Mouse (Mus musculus) brain, adult 2 months (tissue): ENCODE data around the gene Dmrtc2.
"Not testable (repeated sequence)": the region's sequence is repeated elsewhere in the genome, so short reads cannot be mapped to it uniquely, and the experiment has no call there.

Experiments
- DNase-seq: peaks from one replicate; pipeline ENCODE4 v3.0.0; 2011; ENCODE audit warnings: low read depth, low spot score

The Dmrtc2 gene

DNA sequence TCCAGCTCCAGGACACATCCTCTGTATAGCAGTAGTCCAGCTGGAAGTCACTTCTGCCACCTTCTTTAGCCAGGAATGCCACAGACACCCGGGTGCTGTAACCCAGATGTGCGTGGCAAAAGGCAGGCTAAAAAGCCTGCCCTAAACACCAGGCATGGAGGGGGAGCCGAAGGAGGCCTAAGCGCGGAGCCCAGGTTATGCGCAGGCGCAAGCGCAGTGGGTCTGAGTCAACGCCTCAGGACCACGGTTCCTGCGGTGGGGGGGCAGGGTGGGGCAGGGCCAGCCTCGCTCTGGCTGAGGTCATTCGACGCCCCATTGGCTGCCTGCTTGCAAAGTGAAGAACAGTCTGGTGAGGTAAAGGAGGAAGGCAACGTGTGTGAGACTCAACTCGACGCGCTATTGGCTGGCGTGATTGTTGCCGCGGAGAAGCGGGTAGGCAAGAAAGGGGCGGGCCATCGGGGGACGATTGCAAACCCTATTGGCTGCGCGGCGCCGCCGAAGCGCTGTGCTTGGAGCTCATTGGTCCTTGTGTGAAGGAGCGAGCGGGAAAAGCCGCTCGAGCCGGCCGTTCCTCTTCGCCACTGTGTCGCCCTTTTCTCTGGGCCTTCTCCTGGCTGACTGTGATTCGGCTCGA is at the start of gene Dmrtc2, which contains the start of gene Lypd4:
Dmrtc2 (plus strand) TSS at position 526 of the 634 bp plus-strand sequence.
Lypd4 (minus strand) TSS at position 410 of the 634 bp plus-strand sequence.
- no peak for DNase-seq

DNA sequence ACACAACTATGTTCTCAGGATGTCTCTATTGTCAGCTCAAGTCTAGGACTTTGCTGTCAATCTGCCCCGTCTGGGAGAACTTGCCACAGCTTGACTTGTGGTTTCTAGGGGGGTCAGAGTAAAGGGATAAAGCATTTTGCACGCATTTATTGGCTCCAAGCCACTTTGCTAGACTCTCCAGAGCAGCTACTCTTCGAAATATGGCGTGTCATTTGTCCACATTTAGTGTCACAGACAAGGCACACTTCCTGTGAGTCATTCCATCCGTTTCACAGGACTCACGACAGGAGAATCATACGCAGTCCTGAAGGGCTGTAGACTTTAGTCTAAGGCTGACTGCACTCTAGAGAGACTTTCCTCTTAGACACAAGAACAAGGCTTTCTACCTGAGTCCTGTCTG is 45.4 kb upstream of the Dmrtc2 start:
- DNase-seq, result no peak

DNA sequence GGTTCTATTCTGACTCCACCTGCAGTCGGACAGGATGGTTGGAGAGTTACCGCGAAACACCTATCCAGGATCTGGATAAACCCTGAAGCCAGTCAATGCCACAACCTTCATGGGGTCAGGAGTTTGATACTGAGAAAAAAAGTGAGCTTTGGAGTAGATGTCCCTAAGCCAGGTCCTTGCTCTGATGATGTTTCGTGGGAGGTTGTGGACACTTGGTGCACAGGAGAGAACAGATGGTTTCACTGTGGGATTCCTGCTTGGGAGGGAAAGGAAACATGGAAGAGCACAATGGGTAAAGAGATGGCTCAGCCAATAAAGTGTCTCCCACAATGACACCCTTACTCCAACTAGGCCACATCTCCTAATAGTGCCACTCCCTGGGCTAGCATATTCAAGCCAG is 42.7 kb upstream of the Dmrtc2 start:
- DNase-seq, result peak; percentile 94

DNA sequence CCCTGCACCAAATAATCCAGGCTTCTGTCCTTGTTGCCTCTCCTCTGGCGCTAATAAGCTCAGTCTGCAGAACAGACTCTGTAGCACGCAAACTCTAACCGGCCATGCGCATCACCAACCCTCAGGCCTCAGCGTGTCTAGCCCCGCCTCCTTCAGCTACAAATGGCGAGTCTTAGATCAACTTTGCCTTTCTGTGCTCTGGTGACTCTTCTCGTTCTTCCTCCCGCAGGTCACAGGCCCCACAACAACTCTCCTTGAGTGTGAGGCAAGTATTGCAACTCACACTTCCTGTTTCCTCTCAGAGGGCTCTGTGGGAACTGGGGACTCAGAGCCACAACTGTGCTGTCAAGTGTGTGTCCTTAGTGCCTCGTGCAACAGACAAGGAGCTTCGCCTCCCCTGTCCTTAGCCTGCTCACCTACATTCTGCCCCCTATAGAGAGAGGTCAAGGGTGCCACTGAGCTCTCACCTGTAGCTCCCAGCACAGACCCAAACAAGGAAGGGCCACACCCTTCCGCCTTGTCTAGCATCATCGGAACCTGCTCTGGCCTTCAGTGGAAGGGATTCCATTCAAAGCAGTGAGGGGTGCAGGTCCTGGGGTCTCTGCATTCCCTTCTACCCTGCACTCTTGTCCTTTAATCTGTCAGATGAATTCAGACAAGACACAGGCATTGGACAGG is 31.0 kb upstream of the Dmrtc2 start:
- not testable (repeated sequence) for DNase-seq

DNA sequence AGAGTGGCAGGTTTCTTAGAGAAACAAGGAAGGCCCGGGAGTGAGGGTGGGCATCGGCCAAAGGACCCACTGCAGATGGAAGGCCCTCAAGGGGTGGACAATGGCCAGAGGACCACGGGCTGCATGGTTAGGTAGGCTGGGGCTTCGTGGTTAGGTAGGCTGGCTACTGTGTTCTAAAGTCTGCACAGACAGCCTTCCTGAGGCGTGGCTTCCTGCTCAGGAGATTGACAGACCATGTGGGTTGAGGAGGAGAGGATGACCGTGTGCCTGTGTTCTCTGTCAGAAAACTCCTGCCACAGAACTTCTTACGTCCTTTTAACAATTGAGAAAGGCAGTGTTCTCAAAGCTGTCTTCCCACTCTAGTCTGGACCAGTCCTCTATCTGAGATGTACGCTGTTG is 30.4 kb upstream of the Dmrtc2 start:
- no peak for DNase-seq

DNA sequence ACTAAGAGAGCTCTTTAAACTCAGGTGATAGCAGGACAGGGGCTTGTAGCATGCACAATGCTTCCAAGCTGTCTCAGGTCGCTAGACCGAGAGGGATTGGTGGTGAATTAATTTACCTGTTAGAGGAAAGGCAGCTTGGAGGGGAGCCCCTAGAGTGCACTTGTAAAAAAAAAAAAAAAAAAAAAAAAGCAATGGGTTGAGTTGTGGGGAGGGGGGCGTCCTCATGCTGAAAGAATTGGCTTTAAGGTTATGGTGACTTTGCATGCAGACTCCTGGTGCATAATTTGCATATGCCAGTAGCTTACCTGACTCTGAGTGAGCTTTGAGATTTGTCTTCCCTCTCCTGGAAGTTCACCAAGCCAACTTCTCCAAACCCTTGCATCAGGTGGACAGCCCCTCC is 29.5 kb upstream of the Dmrtc2 start:
- no peak for DNase-seq

DNA sequence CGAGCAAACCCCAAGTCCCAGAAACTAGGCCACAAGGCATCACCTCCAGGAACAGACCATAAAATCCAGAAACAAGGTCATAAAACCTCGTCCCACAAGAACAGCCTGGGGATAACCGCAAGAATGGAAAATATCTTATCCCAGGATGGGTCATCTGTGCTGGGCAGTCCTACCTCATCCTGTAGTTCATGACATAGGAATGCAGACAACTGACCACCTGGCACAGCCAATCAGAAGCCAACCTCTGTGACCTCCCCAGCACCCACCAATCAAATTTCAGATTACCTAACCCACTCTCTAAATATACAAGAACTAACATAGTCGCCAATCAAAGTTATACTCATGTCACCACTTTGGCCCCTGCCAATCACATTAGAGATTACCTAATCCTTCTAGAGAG is 28.8 kb upstream of the Dmrtc2 start:
- no peak for DNase-seq

DNA sequence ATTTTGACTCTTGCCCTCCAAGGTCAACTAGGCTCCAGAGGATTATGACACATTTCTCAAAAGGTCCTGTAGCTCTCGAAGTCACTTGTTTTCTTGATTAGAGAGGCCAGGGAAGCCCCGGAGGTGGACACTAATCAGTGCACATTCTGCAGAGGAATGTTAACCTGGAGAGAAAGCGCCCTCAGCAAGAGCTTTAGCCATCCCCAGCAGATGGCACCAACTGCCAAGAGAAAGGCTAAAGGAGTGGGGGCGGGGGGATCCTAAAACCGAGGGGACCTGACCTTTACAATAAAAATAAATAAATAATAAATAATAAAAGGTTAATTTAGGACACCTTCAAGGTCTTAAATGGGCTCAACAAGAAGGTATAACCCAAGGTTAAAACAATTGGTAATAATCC is 25.7 kb upstream of the Dmrtc2 start:
- no peak for DNase-seq

DNA sequence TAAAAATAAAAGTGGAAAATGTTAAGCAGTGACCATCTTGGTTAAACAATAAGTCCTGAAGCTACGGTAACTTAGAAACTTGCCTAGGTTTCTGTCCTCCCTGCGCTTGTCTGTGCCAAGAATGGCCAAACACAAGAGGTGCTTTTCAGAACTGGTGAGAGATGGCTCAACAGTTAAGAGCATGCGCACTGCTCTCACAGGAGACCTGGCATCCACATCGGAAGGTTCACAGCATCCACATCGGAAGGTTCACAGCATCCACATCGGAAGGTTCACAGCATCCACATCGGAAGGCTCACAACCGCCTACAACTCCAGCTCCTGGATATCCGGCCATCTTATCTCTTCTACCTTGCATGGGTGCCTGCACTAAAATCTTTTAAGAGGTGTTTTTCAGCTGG is 24.7 kb upstream of the Dmrtc2 start:
- no peak for DNase-seq

DNA sequence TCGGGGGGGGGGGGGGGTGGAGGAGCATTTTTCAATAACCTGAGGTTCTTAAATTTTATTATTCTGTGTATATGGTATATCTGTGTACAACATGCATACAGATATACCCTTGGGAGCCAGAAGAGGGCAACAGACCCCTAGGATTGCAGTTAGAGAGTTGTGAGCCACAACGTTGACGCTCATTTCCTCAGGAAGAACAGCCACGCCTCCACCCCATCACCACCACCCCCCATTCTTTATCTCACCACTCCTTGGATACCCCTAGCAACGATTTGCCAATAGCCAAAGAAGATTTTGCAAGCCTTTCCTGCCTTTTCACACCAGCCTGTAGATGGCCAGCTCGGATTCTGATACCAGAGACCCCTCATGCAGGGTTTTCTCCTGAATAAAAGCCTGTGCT is 24.1 kb upstream of the Dmrtc2 start:
- DNase-seq, result peak; percentile 46

DNA sequence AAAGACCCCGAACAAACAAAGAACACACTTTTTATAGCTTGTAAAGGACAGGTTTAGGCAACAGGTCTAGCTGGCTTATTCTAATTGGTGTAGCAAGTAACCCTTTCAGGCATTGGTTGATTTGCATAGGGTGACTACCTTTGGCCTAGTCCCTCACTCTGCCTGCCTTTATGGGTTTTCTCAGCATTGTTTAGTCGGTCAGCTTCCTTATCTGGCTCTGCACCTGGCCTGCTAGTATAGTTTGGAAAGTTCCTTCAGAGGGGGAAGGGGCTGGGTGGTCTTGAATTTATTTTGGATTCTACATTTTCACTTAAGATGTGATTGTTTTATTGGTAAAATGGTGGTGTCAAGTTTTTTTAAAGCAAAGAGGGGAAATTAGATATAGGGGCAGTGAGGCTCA is 23.3 kb upstream of the Dmrtc2 start:
- DNase-seq, result not testable (repeated sequence)

DNA sequence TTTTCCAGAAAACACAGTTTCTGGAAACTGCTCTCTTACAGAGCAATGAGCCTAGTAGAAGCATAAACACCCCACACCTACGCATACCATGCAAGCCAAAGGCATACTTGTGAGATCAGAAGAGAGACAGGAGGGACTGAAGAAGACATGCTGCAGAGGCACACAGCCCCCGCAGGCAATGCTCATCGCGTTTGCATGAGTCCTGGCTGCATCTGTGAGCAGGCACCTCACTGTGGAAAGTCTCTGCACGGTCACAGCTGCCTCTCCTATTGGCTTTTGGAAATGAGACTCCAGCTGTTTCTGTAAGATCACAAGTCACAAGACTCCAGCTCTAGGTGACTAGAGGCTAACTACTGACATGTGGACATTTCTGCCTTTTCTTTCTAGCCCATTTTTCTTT is 19.7 kb upstream of the Dmrtc2 start:
- peak; percentile 89 for DNase-seq

DNA sequence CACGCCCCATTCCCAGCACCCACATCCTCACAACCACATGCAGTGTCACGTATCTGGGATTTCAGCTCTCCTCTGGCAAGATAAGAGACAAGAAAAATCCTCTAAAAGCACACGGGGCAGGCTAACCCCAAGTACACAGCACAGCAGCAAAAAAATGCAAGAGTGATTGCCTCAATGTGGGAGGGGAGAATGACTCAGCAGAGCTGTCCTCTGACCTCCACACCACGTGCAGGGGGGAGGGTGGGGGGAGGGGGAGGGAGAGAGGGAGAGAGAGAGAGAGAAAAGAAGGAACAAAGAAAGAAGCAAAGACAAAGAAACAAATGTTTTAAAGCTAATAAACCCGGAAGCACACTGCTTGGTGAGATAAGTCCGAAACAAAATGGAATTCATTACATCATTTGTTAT is 19.0 kb upstream of the Dmrtc2 start:
- DNase-seq, result peak; percentile 42

DNA sequence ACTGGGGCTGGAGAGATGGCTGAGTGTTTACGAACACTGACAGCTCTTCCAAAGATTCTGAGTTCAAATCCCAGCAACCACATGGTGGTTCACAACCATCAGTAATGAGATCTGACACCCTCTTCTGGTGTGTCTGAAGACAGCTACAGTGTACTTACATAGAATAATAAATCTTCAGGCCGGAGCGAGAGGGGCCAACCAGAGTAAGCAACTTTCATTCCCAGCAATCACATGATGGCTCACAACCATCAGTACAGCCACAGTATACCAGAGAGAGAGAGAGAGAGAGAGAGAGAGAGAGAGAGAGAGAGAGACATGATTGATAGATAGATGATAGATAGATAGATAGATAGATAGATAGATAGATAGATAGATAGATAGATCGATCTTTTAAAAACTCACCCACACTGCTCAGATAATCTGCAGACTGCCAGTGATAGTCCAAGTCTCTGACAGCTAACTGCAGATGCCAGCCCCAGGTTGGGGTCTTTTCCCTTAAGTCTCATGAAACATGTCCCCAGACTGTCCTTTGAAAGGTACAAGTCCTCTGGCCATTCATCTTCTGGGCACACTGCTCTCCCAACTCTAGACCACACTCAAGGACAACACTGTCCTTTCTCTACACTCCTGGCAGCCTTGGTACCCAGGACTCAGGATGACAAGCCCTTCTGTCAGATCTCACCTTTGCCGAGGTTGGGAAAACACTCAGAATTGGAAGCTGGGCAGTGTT is 18.1 kb upstream of the Dmrtc2 start:
- DNase-seq, result no peak

DNA sequence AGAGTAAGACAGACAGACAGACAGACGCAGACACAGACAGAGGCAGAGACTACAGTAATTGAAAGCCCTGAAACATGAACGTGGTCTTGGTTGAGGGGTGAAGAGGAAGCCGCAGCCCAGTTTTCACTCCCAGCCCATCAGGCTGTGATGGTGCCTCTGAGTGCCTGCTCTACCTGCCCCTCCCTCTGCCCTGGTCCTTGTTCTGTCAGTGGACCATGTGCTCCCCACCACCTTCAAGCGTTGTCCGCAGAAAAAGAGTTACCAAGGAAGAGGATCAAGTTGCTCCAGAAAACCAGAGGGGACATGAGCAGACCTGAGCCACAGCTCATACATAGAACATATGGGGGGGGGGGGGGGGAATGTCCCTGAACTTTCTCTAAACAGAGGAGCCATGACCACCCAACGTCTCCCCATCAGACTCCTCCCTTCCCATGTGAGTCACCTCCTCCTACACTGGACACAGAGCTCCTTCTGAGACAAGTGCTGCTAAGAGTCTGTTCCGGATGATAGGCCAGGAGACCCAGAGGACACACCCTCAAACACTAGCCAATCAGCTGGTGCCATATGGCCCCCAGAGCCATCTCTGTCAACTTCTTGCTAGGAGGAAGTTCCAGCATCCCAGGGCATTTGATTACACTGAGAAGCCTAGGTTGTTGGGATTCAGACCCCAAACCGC is 17.2 kb upstream of the Dmrtc2 start:
- no peak for DNase-seq

DNA sequence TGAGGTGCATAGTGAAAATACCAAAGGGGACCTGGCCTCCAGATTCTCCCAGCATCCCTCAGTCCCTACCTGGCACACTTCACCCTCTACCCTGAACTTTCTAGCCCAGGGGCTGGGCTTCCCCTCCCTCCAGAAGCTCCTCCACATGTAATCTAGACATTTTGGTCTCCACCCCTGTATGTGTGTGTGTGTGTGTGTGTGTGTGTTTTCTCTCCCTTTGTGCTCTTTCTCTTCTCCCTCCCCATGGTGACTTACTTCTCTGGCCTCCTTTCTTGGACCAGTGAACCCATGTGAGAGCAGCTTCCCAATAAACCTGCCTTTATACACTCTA is 16.7 kb upstream of the Dmrtc2 start:
- DNase-seq, result no peak

DNA sequence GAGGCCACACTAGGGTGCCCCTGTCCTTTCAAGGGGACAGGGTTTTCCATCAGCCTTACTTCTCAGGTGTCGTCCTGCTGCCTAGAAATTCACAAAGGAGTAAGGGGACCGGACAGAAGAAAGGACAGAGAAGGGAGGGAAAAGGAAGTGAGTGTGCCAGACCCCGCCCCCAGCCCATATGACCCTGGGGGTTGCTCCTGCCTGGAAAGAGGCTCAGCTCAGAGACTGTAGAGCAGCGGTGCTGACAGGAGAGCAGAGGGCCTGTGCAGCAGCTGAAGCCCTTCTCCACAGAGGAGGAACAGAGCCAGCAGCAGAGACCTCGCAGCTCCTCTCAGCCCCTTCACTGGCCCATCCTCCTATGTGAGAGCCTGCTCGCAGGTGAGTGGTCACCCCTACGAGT is 16.2 kb upstream of the Dmrtc2 start:
- no peak for DNase-seq

DNA sequence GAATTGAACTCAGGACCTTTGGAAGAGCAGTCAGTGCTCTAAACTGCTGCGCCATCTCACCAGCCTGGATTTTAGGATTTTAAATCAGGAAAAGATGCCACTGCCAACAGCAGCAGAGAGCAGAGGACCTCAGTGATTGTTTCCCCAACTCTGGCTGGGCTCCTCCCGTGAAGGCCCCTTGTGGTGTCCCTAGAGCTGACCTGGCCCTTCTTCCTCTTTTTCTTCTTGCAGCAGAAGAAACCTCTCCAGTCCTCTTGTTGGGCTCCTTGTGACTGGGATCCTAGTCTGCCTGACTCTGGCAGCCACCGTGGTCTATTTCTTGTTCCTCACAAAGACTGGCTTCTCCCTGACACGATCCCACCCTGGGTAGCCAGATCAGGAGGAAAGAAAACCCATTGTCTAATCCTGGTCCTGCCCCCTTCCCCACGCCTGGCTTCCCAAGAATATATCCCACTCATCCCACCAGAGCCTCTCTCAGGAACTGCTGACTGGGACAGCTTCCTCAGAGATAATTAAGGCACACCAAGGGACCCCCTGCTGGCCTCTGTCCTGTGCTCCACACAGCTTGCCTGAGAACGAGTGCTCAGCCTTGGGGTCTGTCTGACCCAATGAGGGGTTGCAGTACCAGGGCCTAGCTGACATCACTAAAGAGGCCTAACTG is 13.3 kb upstream of the Dmrtc2 start:
- DNase-seq, result no peak

DNA sequence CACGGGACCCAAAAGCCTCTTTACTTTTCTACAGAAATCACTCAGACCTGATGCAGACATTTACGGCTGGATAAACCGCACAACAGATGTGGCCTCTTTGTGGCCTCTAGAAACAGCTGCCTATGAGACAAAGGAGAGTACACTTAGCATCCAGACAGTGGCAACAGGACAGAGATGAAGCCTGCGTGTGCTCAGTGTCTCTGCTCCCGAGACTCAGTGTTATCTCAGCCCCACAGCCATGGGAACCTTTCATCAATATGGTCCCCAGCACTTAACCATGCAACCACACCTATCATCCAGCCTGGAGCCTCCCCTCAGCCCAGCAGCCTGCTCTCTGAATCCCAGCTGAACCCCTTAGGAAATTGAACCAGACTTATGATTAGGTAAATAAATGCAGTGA is 10.6 kb upstream of the Dmrtc2 start:
- no peak for DNase-seq

DNA sequence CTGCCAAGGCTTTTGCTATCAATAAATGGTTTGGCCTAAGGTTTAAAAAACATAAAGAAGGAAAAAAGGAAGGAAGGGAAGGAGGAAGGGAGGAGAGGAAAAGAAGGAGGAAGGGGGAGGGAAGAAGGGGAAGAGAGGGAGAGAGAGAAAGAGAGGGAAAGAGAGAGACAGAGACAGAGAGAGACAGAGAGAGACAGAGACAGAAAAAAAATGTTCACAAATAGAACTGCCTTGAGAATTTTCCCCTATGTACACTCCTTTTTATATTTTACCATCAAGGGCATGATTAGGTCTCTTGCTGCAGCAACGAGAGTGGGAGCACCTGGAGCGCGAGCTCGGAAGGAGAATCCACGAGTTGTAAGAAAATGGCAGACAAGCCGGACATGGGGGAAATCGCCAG is 7.9 kb upstream of the Dmrtc2 start, which contains the start of gene Gm9844:
Gm9844 (plus strand) TSS at position 301 of the 400 bp plus-strand sequence.
- no peak for DNase-seq

DNA sequence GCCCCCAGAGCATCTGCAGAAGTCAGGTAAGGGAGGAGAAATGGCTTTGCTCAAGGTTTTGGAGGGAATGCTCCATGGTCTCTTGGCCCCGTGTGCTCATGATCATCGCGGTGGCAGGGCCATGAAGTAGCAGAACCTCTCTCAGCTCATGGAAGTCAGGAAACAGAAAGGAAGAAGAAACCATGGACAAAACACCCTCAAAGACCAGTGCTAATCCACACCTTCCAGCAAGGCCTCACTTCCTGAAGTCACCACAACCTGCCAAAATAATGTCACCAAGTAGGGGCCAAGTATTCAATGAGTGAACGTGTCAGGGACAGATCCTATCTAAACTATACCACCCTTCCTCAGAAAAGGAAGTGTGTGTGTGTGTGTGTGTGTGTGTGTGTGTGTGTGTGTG is 7.0 kb upstream of the Dmrtc2 start:
- no peak for DNase-seq

DNA sequence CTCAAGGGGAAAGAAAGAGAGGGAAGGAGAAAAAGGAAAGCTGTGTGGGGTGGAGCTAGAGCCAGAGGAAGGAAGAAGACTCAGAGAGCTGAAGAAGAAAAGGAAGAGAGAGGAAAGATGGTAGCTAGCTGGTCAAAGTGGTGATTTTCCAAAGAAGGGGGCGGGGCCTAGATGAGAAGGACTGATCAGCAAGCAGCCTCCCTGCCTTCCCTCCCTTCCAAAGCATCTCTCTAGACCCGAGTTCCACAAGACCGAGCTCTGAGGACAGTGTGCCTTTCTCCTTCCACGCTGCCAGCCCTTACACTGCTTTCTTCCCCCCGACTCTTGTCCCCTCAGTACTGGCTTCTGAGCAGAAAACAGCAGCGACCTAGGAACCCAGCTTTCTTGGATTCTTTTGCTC is 5.7 kb upstream of the Dmrtc2 start:
- DNase-seq, result no peak
